Comparison of ENCODE assay signal across 27 mouse cellular contexts in genomic region chr11:99177054-99177924, GRCm38 (mm10). TPM values are rescaled to one million over a fixed set of nuclear protein-coding genes. Genes with fewer than 3 reads are reported as not detected.
"Had no signal": no experiment of that assay in that cellular context is flagged by ENCODE, and none has a peak within 500 bp of the region (broad histone marks: within the 10 kb centered on the region; RNA-seq: fewer than 3 reads in every experiment).

No protein-coding gene starts in this region.

- H3K9ac ChIP-seq: kidney, embryonic 15.5 days; limb, embryonic 13.5 days; liver, embryonic 12.5 days; liver, embryonic 15.5 days; neural tube, embryonic 12.5 days; neural tube, embryonic 15.5 days had no signal

- H3K9me3 ChIP-seq: kidney, embryonic 15.5 days; limb, embryonic 10.5 days; limb, embryonic 13.5 days; liver, embryonic 12.5 days; liver, embryonic 15.5 days; neural tube, embryonic 12.5 days; neural tube, embryonic 15.5 days had no signal

- H3K4me2 ChIP-seq: kidney, embryonic 15.5 days; limb, embryonic 13.5 days; liver, embryonic 12.5 days; liver, embryonic 15.5 days; midbrain, embryonic 11.5 days; neural tube, embryonic 12.5 days; neural tube, embryonic 15.5 days had no signal

- H3K4me3 ChIP-seq: kidney, embryonic 15.5 days; limb, embryonic 10.5 days; limb, embryonic 13.5 days; liver, embryonic 12.5 days; liver, embryonic 15.5 days; neural tube, embryonic 12.5 days; neural tube, embryonic 15.5 days had no signal

- H3K27ac ChIP-seq: kidney, embryonic 15.5 days; limb, embryonic 10.5 days; limb, embryonic 13.5 days; liver, embryonic 12.5 days; liver, embryonic 15.5 days; neural tube, embryonic 12.5 days; neural tube, embryonic 15.5 days; stomach, postnatal 0 days had no signal

- H3K4me1 ChIP-seq: kidney, embryonic 15.5 days; limb, embryonic 13.5 days; liver, embryonic 15.5 days had no signal

- DNase-seq: kidney, adult 11 months; kidney, adult 8-10 months; kidney, postnatal 10 days; kidney, postnatal 36 days; lung, adult 2 months; lung, postnatal 14 days; lung, postnatal 4 days; midbrain, embryonic 14.5 days; right cerebral cortex, adult 18-20 months; right cerebral cortex, postnatal 14 days; right cerebral cortex, postnatal 4 days; thymus, adult 2 months; thymus, postnatal 14 days; thymus, postnatal 4 days had no signal

- H3K36me3 ChIP-seq: kidney, embryonic 15.5 days; limb, embryonic 10.5 days; limb, embryonic 13.5 days; liver, embryonic 12.5 days; liver, embryonic 15.5 days; neural tube, embryonic 12.5 days; neural tube, embryonic 15.5 days had no signal

- H3K27me3 ChIP-seq: kidney, embryonic 15.5 days; limb, embryonic 13.5 days; liver, embryonic 12.5 days; liver, embryonic 15.5 days; neural tube, embryonic 12.5 days; neural tube, embryonic 15.5 days had no signal

RNA-seq across cellular contexts. Expression of gene Ccr7, which starts 22.4 kb away (rescaled TPM):
- total RNA-seq: layer of hippocampus, adult 8-10 months; layer of hippocampus, postnatal 10 days; megakaryocyte-erythroid progenitor cell, adult 5-6 weeks; midbrain, postnatal 0 days had no signal
- polyA plus RNA-seq: midbrain, embryonic 11.5 days; midbrain, postnatal 0 days; neural tube, embryonic 15.5 days had no signal
